Mouse (Mus musculus) kidney, adult 2 months (tissue): Measurements from ENCODE around the gene Arhgap29. TPM values are rescaled to one million over a fixed set of nuclear protein-coding genes. Genes with fewer than 3 reads are reported as not detected.

Experiments used
- DNase-seq: peaks from one replicate; pipeline ENCODE4 v3.0.0; 2021
- H3K27ac ChIP-seq: fragments of 200-500 bp; 2 replicates; pipeline ENCODE4 v1.5.1; 2012; ENCODE audit warnings: low read depth, low read length, control low read depth, inconsistent platforms; ENCODE audit not compliant: insufficient read depth
- H3K27me3 ChIP-seq: fragments of 200-500 bp; replicated peaks from 2 replicates; pipeline ENCODE4 v1.6.1; 2012; ENCODE audit warnings: mild to moderate bottlenecking, moderate library complexity, low read length, inconsistent platforms; ENCODE audit not compliant: control insufficient read depth, insufficient read depth
- H3K36me3 ChIP-seq: fragments of 200-500 bp; 2 replicates; pipeline ENCODE4 v1.6.1; 2012; ENCODE audit warnings: mild to moderate bottlenecking, moderate library complexity, low read length, inconsistent platforms; ENCODE audit not compliant: control insufficient read depth, insufficient read depth
- H3K4me1 ChIP-seq: fragments of 200-500 bp; 2 replicates; pipeline ENCODE4 v1.6.1; 2011; ENCODE audit warnings: low read length; ENCODE audit not compliant: control insufficient read depth, insufficient read depth
- H3K4me3 ChIP-seq: fragments of 200-500 bp; 2 replicates; pipeline ENCODE4 v1.5.1; 2011; ENCODE audit warnings: mild to moderate bottlenecking, low read depth, low read length, control low read depth; ENCODE audit not compliant: insufficient read depth
- CTCF ChIP-seq: fragments of 200-500 bp; conservative IDR thresholded peaks from 2 replicates; pipeline ENCODE4 v1.5.1; 2011; ENCODE audit warnings: low read depth, mild to moderate bottlenecking, control low read depth, low read length, moderate library complexity, mixed read lengths; ENCODE audit not compliant: insufficient read depth, insufficient read length
- POLR2A ChIP-seq: fragments of 200-500 bp; IDR thresholded peaks from one replicate; pipeline ENCODE4 v1.6.1; 2011; ENCODE audit warnings: low read depth, low read length, control low read depth
- WGBS: fragments of 180-500 bp; shearing (Covaris S2); methylation state at CpG from one replicate; pipeline ENCODE4 v1.1.7; 2018; 5-methylcytosine and 5-hydroxymethylcytosine counted together
- polyA plus RNA-seq: library from polyadenylated mRNA; depleted of rRNA; stranded (reverse); fragments of >200 nt; gene quantifications from 2 replicates; pipeline ENCODE4 v1.2.3, GENCODE M21; 2012

Gene Arhgap29
- polyA plus RNA-seq, 1 experiment = 28.4 TPM

DNA sequence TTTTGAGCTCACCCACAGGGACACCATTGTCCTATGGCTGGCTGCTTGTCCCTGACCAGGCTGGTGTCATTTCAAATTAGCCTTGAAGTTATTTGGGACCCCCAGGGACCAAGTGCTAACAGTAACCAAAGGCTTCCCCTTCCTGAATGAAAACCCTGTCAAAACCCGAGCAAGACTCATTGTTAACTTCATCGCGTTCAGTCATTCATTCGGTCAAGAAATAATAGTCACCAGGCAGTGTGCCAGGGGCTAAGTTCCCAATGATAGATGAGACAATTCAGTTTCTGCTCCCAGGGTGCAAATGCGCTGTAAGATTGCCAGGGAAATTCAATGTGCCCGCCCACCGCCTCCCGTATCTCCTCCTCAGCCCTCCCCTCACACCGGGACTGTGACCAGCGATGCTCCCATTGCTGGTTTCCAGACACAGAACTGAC lies 93.9 kb downstream of the Arhgap29 start:
- Histone ChIP-seq H3K27ac (0 out of 2 replicates have a peak overlapping the region, but pooled peaks have one; percentile 6), H3K4me1 (peaks cover 20% of the 10 kb centered on the region), H3K4me3 (no peak overlapping the region), H3K36me3 (no peaks in the 10 kb centered on the region), H3K27me3 (no peaks in the 10 kb centered on the region)
- peak; percentile 74 for DNase-seq
- 62% methylated on average over 10 of the region's 10 CpGs for WGBS
- TF ChIP-seq POLR2A = no peak
- TF ChIP-seq CTCF = no peak

GRCm38 (mm10) chr3:122047402-122047801 lies 95.1 kb downstream of the Arhgap29 start:
- DNase-seq = peak; percentile 78
- Histone ChIP-seq H3K4me3 (no peak overlapping the region), H3K27ac (peak overlapping the region; percentile 48; the same call in 1 of the 2 replicates), H3K4me1 (peaks cover 20% of the 10 kb centered on the region), H3K36me3 (no peaks in the 10 kb centered on the region), H3K27me3 (no peaks in the 10 kb centered on the region)
- WGBS = 12% methylated on average over 7 of the region's 7 CpGs
- TF ChIP-seq CTCF (no peak), POLR2A (no peak)

DNA sequence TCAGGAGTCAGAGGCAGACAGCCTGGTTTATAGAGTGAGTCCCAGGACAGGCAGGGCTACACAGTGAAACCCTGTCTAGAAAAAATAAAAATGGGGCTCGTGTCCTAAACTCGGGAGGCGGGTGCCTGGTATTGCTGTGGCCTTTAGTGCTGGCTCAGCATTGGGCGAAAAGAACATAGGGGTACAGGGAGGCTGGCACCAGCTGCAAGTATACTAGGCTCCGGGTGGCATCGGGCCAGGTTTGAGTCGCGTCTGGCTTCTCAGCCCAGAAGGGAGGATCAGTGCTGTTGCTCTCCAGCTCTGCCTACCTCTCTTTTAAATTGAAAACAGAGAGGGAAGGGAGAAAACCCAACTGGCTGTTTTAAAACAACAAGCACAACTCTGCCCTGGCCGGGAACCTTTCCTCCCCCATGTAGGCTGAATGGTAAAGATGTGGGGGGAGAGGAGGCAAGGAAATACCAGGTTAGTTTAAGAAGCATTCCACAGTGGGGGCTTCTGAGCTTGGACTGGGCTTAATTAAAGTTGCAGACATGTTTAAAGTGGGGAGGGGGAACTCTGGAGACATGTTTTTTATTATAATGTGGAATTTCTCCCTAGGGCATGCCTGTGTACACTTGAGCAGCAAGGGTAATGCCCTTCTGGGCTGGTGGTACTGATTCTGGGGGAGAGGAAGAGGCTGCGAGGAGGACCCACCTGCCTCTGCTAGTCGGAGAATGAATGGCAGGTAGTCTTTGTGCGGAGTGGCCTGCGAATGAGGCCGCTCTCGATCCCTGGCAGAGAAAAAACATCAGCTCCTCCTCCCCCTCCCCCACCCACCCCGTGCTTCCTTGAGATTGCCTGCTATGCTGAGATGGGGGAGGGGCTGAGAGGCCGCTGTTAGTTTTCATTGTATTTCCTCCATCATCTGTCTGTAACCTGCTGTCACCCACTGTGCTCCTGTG lies 95.8 kb downstream of the Arhgap29 start:
- WGBS = 26% methylated on average over 17 of the region's 17 CpGs
- Histone ChIP-seq H3K4me3 (no peak overlapping the region), H3K4me1 (peaks cover 20% of the 10 kb centered on the region), H3K27me3 (no peaks in the 10 kb centered on the region), H3K27ac (peak overlapping the region; percentile 48), H3K36me3 (no peaks in the 10 kb centered on the region)
- TF ChIP-seq POLR2A (no peak), CTCF (no peak)
- peak; percentile 81 for DNase-seq

- Histone ChIP-seq H3K27me3 (no peaks in the 10 kb centered on the region), H3K4me1 (peaks cover 20% of the 10 kb centered on the region), H3K4me3 (no peak overlapping the region), H3K36me3 (no peaks in the 10 kb centered on the region), H3K27ac (no peak overlapping the region)
- DNase-seq = no peak
- 69% methylated on average over 6 of the region's 6 CpGs for WGBS
- TF ChIP-seq CTCF = no peak
- TF ChIP-seq POLR2A = no peak
These were observed 96.8 kb downstream of the Arhgap29 start for GRCm38 (mm10) chr3:122049158-122049557.

- 52% methylated on average over 9 of the region's 9 CpGs for WGBS
These were observed 106.3 kb downstream of the Arhgap29 start for GRCm38 (mm10) chr3:122058439-122059198.

GRCm38 (mm10) chr3:122062586-122062985 lies 110.2 kb downstream of the Arhgap29 start:
- DNase-seq = no peak
- TF ChIP-seq POLR2A = no peak
- no peak for TF ChIP-seq CTCF

More at GRCm38 (mm10) chr3:122058439-122059198, 106.3 kb downstream of the Arhgap29 start:
- H3K4me1 ChIP-seq = no peaks in the 10 kb centered on the region
- peak; percentile 73 for DNase-seq
- H3K36me3 ChIP-seq = no peaks in the 10 kb centered on the region
- TF ChIP-seq CTCF (no peak), POLR2A (no peak)
- H3K27ac ChIP-seq = peak overlapping the region; percentile 71
- H3K27me3 ChIP-seq = no peaks in the 10 kb centered on the region
- no peak overlapping the region for H3K4me3 ChIP-seq

More at GRCm38 (mm10) chr3:122062586-122062985, 110.2 kb downstream of the Arhgap29 start:
- no peak overlapping the region for H3K4me3 ChIP-seq
- H3K4me1 ChIP-seq = no peaks in the 10 kb centered on the region
- WGBS = 92% methylated on average over 10 of the region's 10 CpGs
- H3K36me3 ChIP-seq = no peaks in the 10 kb centered on the region
- no peak overlapping the region for H3K27ac ChIP-seq
- no peaks in the 10 kb centered on the region for H3K27me3 ChIP-seq
